Mouse (Mus musculus) skeletal muscle tissue, postnatal 0 days (tissue): ENCODE results near the gene Cacybp. TPM values are rescaled to one million over a fixed set of nuclear protein-coding genes. Genes with fewer than 3 reads are reported as not detected.

Experiments used
- polyA plus RNA-seq: library from polyadenylated mRNA; unstranded; fragments of >200 nt; fragmentation: Nextera tagmentation; extraction: Ambion mirVana; gene quantifications from 2 replicates; pipeline ENCODE4 v1.2.1, GENCODE M21; 2015

Cacybp gene
- 102 and 112 TPM in 2 replicates for polyA plus RNA-seq

GRCm38 (mm10) chr1:160212703-160213669 is at the start of gene Cacybp:
Gene Cacybp (minus strand): TSS chr1:160212875.

DNA sequence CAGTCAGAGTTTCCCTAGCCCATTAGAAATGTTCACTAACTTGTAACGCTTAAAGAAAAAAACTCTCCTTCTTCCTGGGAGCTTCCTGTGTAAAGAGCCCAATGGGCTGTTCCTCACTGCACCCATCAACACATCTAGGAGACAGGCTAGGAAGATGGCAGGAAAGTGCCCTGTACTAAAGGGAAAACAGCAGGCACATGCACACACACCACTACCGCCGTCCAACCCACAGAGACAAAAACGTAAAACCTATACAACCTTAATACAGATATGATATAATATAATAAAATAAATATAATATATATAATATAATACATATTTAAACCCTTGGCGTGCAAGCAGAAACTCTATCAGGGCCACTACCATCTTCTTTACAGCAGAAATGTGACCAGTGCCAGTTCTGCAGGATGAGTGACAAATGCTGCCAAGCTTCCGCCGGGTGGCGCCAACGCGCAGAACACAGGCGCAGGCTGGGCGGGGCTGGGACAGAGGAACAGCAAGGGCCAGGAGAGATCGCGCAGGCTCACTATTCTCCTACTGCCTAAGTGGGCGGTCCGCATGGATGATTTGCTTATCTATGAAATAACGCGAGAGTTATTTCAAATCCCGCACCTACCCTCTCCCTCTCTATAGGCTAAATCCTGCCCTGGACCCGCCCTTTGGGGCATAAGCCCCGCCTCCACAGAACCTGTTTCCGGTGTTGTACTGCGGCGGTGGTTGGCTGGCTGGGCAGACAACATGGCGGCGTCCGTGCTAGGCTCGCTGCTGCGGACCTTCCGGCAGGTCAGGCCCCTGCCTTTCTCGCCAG is 17.9 kb downstream of the Cacybp start, which contains the start of gene Mrps14:
Gene Mrps14 (plus strand): TSS at position 687 of the 808 bp plus-strand sequence.

GRCm38 (mm10) chr1:160153480-160153879 is 59.2 kb downstream of the Cacybp start, which contains the start of gene Tnn:
Gene Tnn (minus strand): TSS chr1:160153580.

Other genes with a start within 250 kb of the Cacybp start
- 17.1 and 21.0 TPM in 2 replicates for gene 4930523C07Rik, start 168.5 kb downstream of the Cacybp start, polyA plus RNA-seq
- gene Tnn, start 59.3 kb downstream of the Cacybp start, polyA plus RNA-seq = 0.06 and 0.61 TPM in 2 replicates
- gene Mrps14, start 17.7 kb downstream of the Cacybp start, polyA plus RNA-seq = 245 and 246 TPM in 2 replicates